Mouse (Mus musculus): ENCODE data around the gene Renbp.

The Renbp gene

GRCm38 (mm10) chrX:73946896-73947295 is 16.2 kb upstream of the Renbp start:
- ChIA-PET CTCF (interaction anchor here in 2 of 4 experiments (0.6 to 1.3 kb wide), 2 partner anchors 16 to 184 kb away, joined by 4 read pairs; partner anchors contain the start of gene Renbp (in 1 of the 2)), POLR2A (interaction anchor here (0.9 to 13.8 kb wide), 15 partner anchors 8 to 231 kb away, joined by 3 to 296 read pairs (median 5); partner anchors contain the start of genes Arhgap4 (in 2 of the 4), Naa10 (in 2 of the 4), Renbp (in 2 of the 4) and Abcd1 (in 1 of the 4))

GRCm38 (mm10) chrX:73942294-73942693 is 11.6 kb upstream of the Renbp start:
- ChIA-PET CTCF (no interaction called here), POLR2A (interaction anchor here in 3 of 4 experiments (0.9 to 13.8 kb wide), 9 partner anchors 12 to 61 kb away, joined by 3 to 296 read pairs (median 5); partner anchors contain the start of genes Renbp (in 3 of the 3), Arhgap4 (in 2 of the 3), Hcfc1 (in 2 of the 3) and Naa10 (in 2 of the 3))

DNA sequence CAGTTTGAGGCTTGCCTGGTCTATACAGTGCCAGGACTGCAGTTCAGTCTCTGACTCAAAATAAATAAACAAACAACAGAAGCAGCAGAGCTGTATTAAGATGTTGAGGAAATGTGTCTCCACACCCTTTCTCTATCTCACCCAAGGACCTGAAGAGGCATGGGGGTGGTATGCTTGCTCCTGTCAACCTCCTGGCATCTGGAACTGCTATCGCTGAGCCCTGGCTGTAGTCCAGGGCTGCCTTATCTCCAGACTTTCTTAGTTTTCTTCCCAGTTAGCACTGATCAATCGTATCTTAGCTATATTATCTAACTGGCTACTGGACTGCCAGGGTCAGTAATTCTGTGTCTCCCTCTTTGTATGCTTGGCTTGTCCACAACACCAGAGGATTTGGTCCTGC is 11.2 kb upstream of the Renbp start:
- ChIA-PET CTCF (no interaction called here), POLR2A (interaction anchor here in 3 of 4 experiments (0.9 to 13.8 kb wide), 8 partner anchors 11 to 167 kb away, joined by 3 to 296 read pairs (median 8); partner anchors contain the start of genes Renbp (in 3 of the 3), Arhgap4 (in 2 of the 3), Hcfc1 (in 2 of the 3) and Naa10 (in 2 of the 3))

DNA sequence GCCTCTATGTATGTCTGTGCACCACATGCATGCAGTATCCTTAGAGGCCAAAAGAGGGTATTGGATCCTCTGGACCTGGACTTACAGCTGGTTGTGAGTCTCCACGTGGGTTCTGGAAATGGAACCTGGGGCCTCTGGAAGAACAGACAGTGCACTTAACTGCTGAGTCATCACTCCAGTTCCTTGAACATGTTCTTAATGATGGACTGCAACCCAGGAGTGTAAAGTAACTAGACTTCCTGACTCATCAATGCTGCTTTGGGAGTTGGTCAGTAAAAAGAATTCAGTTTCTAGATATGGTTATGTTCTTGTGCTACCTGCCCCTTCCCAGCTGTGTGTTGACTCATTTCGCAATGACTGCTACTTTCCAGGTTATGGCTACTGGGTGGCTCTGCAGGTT is 1.2 kb upstream of the Renbp start:
- ChIA-PET CTCF (interaction anchor here in 1 of 4 experiments (0.8 to 2.0 kb wide), 4 partner anchors 10 to 135 kb away, joined by 3 to 6 read pairs (median 4); partner anchors contain the start of genes Arhgap4 and Naa10), POLR2A (interaction anchor here (1.0 to 15.1 kb wide), 24 partner anchors 9 to 473 kb away, joined by 3 to 334 read pairs (median 11); partner anchors contain the start of genes Arhgap4 (in 3 of the 4), Naa10 (in 3 of the 4), Hcfc1 (in 2 of the 4) and Haus7 (in 1 of the 4))

- ChIA-PET POLR2A (interaction anchor here (0.7 to 15.1 kb wide), 11 partner anchors 7 to 128 kb away, joined by 3 to 334 read pairs (median 10); partner anchors contain the start of genes Hcfc1 (in 2 of the 4) and Renbp (in 2 of the 4)), CTCF (interaction anchor here in 1 of 4 experiments (0.7 kb wide), 1 partner anchor 16 kb away, joined by 9 read pairs; no protein-coding TSS in a partner anchor)
These were observed 8.1 kb downstream of the Renbp start for GRCm38 (mm10) chrX:73922550-73922882.

DNA sequence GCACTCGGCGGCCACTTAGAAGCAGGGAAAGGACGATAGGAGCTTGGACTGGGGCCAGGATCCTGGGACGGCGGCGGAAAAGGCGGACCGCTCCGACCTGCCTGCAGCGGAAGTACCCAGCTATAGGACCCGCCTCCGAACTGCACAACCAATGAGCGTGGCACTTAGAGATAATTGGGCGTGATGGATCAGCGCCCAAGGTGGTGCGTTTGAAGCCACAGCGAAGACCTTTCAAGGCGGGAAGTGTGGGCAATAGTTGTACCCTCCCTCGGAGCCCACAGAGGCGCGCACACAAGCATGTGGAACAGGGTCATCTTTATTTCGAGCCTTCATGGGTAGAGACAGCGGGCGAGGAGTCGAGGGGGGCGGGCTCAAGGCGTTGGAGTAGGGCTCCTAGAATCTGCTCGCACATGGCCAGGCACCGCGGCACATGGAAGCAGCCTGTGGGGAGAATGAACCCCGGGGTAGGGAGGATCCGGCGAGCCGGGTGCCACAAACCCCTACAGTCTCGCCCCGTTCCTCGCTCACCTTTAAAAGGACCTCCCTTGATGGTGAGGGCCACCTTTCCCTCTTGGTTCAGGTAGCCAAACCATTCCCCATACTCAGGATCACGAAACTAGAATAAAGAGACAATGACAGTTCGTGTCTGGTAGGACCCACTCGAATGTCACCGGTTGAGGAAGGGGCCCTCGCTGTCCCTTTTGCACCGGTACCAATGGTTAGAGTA is 8.7 kb downstream of the Renbp start, which contains the start of the genes Arhgap4 and Naa10:
Gene Arhgap4 (minus strand): TSS at position 48 of the 727 bp plus-strand sequence.
Gene Naa10 (minus strand): TSS at position 122 of the 727 bp plus-strand sequence.
- POLR2A ChIA-PET: interaction anchor here (0.6 to 15.1 kb wide), 36 partner anchors 7 to 507 kb away, joined by 3 to 334 read pairs (median 4); partner anchors contain the start of genes Renbp (in 3 of the 4), Hcfc1 (in 2 of the 4), Rpl10 (in 2 of the 4) and Abcd1 (in 1 of the 4)
- CTCF ChIA-PET: interaction anchor here in 3 of 4 experiments (0.8 to 1.2 kb wide), 6 partner anchors 9 to 124 kb away, joined by 3 to 4 read pairs (median 3); partner anchors contain the start of gene Renbp (in 2 of the 3)

DNA sequence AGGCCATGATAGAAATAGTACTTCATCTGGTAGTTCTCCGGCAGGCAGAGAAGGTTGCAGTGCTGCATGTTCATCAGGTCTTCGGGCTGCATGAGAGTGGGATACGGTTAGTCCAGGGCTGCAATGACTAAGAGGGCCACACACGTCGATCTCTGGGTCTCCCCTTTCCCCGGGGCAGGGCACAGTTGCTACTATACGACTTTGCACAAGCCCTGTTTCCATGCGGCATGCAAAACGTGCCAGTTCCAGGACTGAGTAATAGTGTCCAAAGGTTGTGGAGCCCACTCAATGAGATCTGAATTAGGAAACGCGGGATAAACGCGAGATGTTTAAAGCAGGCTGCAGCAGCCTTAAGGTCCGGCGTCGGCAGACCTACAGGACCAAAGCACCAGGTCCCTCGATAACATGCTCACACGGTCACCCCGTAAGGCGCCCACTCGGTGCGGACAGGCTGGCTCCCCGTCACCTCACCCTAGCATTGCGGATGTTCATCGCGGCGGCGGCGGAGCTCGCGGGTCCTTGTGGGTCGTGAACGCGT is 9.3 kb downstream of the Renbp start:
- POLR2A ChIA-PET: interaction anchor here (0.6 to 15.1 kb wide), 36 partner anchors 8 to 507 kb away, joined by 3 to 334 read pairs (median 4); partner anchors contain the start of genes Renbp (in 3 of the 4), Hcfc1 (in 2 of the 4), Rpl10 (in 2 of the 4) and Abcd1 (in 1 of the 4)
- CTCF ChIA-PET: interaction anchor here in 3 of 4 experiments (0.8 to 1.2 kb wide), 6 partner anchors 9 to 124 kb away, joined by 3 to 4 read pairs (median 3); partner anchors contain the start of gene Renbp (in 2 of the 3)

DNA sequence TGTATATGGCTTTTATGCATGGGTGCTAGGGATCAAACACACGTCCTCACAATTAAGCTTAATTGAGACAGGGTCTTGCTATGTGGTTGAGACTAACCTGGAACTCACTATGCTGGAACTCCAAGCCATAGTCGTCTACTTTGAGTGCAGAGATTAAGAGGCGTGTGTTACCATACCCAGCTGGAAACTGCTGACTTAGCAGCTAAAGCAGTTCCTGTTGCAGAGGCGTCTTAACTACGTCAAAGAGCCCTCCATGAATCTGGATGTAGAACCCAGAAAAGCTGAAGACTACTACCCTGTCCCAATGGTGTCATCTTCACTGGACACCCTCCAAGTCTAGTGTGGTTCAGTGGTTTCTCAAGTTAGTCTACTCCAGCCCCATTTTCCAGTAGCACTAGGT is 12.0 kb downstream of the Renbp start:
- POLR2A ChIA-PET: interaction anchor here in 1 of 4 experiments (0.5 to 11.2 kb wide), 3 partner anchors 11 to 104 kb away, joined by 3 to 196 read pairs (median 3); partner anchors contain the start of gene Renbp
- CTCF ChIA-PET: no interaction called here

- ChIA-PET CTCF (interaction anchor here in 1 of 4 experiments (0.6 kb wide), 1 partner anchor 263 kb away, joined by 3 read pairs; no protein-coding TSS in a partner anchor), POLR2A (interaction anchor here in 2 of 4 experiments (0.7 to 11.2 kb wide), 11 partner anchors 9 to 458 kb away, joined by 3 to 196 read pairs (median 4); partner anchors contain the start of genes Hcfc1 (in 2 of the 2), Renbp (in 2 of the 2), Haus7 (in 1 of the 2) and Srpk3 (in 1 of the 2))
These were observed 13.7 kb downstream of the Renbp start for GRCm38 (mm10) chrX:73916945-73917344.

DNA sequence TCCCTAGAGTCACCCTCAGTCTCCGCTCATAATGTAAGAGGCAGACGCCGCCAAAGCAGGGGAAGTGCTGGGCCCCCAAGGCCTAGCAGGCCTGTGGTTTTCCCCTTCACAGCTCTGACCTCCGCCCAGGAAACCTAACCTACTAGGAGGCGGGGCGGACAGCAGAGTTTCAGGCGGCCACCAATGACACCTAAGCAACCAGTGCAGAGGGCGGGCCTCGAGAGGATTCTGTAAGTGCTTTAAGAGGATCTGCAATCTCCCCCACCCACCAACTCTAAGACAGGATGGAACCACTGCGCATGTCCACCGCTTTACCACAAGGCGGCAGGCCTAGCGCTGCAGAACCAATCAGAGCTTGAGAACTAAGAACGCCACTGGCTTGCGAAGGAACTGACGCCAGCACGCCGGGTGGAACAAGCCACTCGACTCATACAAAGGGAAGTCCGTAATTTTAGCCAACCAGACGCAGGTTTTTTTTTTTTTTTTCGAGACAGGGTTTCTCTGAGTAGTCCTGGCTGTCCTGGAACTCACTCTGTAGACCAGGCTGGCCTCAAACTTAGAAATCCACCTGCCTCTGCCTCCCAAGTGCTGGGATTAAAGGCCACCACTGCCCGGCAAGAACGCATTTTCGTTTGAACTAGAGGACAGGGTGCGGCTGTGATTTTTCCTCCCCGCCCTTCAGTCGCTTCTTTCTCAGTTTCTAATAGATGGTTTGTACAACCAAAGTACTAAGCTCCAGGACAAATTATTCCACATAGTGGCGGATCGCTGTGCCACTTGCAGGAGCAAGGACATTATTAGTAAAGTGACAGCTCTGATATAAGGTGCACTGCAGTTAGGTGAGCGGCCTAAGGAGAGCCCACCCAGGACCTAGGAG is 15.6 kb downstream of the Renbp start:
- CTCF ChIA-PET: interaction anchor here in 2 of 4 experiments (0.6 to 1.2 kb wide), 8 partner anchors 10 to 456 kb away, joined by 3 to 7 read pairs (median 4); partner anchors contain the start of genes Haus7 (in 1 of the 2) and Renbp (in 1 of the 2)
- POLR2A ChIA-PET: interaction anchor here (0.6 to 11.2 kb wide), 72 partner anchors 8 to 909 kb away, joined by 3 to 196 read pairs (median 4); partner anchors contain the start of genes Renbp (in 3 of the 4), Bcap31 (in 2 of the 4), Hcfc1 (in 2 of the 4) and Abcd1 (in 1 of the 4)

- POLR2A ChIA-PET: interaction anchor here in 2 of 4 experiments (0.6 to 1.6 kb wide), 3 partner anchors 9 to 55 kb away, joined by 3 read pairs; partner anchors contain the start of gene Hcfc1 (in 1 of the 2)
These were observed 19.1 kb downstream of the Renbp start for GRCm38 (mm10) chrX:73911588-73911987.

DNA sequence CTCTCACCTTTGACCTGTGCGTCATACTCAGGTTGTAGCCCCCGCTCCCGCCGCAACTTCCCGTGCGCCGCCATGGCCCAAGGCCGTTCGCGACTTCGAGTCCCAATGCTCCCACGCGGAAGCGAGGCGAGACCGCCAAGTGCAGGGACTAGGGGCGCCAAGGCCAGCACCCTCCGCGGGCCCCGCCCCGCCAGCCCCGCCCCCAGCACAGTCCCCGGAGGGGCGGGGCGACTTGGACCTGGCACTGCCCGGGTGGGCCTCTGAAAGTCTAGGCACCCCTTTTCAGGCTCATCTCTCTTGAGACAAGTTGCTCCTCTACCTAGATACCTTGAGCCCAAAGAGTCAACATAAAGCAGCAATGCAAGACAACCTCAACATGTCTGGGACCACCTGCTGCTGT is 19.5 kb downstream of the Renbp start:
- POLR2A ChIA-PET: interaction anchor here in 2 of 4 experiments (1.0 to 1.6 kb wide), 5 partner anchors 10 to 118 kb away, joined by 3 to 6 read pairs (median 3); partner anchors contain the start of genes Arhgap4 (in 1 of the 2) and Naa10 (in 1 of the 2)
- CTCF ChIA-PET: no interaction called here

More at GRCm38 (mm10) chrX:73911588-73911987, 19.1 kb downstream of the Renbp start:
- CTCF ChIA-PET: no interaction called here

DNA sequence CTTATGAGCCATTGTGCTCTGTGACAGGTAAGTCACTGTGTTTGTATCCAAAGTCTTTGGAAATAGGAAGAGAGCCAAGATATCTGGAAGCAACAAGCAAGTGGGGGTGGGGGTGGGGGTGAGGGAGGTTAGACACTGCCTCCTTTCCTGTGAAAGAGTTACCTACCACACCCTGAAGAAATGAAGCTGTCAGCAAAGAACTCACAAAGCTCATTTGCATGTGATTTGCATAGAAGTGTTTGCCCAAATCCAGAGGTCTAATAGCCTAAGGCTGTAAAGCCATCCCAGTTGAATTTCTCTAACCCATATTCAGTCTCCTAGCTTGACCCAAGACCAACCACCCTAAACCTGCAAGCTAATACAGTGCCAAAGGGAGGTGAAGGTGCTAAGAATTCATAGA is 20.2 kb downstream of the Renbp start:
- ChIA-PET POLR2A (interaction anchor here in 2 of 4 experiments (0.8 to 1.8 kb wide), 8 partner anchors 10 to 118 kb away, joined by 3 to 7 read pairs (median 3); partner anchors contain the start of genes Arhgap4 (in 1 of the 2), Irak1 (in 1 of the 2) and Naa10 (in 1 of the 2)), CTCF (interaction anchor here in 1 of 4 experiments (1.4 kb wide), 1 partner anchor 11 kb away, joined by 3 read pairs; the partner anchor contains the start of genes Arhgap4 and Naa10)

DNA sequence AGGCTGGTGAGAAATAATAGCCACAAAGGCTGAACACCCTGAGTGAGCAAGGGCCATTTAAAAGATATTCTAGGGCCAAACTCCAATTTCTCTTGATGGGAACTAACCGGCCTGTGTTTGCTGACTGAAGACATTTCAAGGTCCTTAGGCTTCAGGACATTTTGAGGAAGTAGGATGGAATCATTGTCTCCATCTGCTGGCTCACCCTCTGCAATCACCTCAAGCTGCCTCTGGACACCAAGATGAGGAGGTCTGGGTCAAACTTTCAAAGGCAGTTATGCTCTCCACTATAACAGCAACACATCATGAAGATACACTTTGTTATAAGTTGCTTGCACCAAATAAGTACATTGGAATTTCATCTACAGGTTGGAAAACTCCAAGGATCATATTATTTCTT is 20.6 kb downstream of the Renbp start:
- CTCF ChIA-PET: interaction anchor here in 1 of 4 experiments (1.4 kb wide), 1 partner anchor 12 kb away, joined by 3 read pairs; the partner anchor contains the start of genes Arhgap4 and Naa10
- POLR2A ChIA-PET: interaction anchor here in 2 of 4 experiments (0.8 to 1.8 kb wide), 8 partner anchors 10 to 117 kb away, joined by 3 to 7 read pairs (median 3); partner anchors contain the start of genes Arhgap4 (in 1 of the 2), Irak1 (in 1 of the 2) and Naa10 (in 1 of the 2)

DNA sequence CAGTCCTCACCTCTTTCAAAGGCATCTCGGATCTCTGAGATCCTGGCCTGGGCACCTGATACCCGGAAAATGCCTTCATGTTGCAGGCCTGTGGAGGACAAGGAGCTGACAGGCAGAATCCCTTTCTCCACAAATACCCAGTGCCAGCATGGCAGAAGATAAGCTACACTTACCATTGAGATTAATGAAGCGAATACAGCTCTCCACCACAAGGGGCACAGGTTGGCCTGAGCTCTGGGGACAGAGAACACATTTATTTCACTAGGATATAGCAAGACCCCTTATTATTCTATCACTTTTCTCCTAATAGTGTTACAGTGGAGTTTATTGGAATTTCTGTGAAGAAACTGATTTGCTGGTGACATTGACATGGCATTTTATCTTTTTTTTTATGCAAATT is 32.7 kb downstream of the Renbp start:
- ChIA-PET POLR2A (interaction anchor here in 2 of 4 experiments (0.5 to 1.5 kb wide), 3 partner anchors 11 to 23 kb away, joined by 3 read pairs; no protein-coding TSS in a partner anchor), CTCF (interaction anchor here in 2 of 4 experiments (0.5 to 1.0 kb wide), 4 partner anchors 99 to 218 kb away, joined by 3 read pairs; partner anchors contain the start of gene Irak1 (in 1 of the 2))

GRCm38 (mm10) chrX:73895719-73896118 is 34.9 kb downstream of the Renbp start, which contains the start of gene L1cam:
Gene L1cam (minus strand): TSS chrX:73896105.
- ChIA-PET CTCF (interaction anchor here in 2 of 4 experiments (1.1 to 1.7 kb wide), 4 partner anchors 97 to 224 kb away, joined by 3 to 9 read pairs (median 5); no protein-coding TSS in a partner anchor), POLR2A (interaction anchor here in 1 of 4 experiments (0.9 kb wide), 1 partner anchor 19 kb away, joined by 3 read pairs; no protein-coding TSS in a partner anchor)
